Mouse (Mus musculus) inflammation-experienced regulatory T-cells, adult 6 months (primary cell): ENCODE data around the gene Tmem74b. TPM values are rescaled to one million over a fixed set of nuclear protein-coding genes. Genes with fewer than 3 reads are reported as not detected.
A peak's percentile ranks its signal among the peaks of the same experiment; 100 is the strongest.

Experiments used
- ATAC-seq: one replicate; pipeline ENCODE4 v1.8.0; 2017
- polyA plus RNA-seq, 3 experiments: library from polyadenylated mRNA; unstranded; fragments of 100-300 nt; shearing (Covaris generic); gene quantifications; one replicate each; pipeline ENCODE4 v1.2.1; 2017

The Tmem74b gene
- polyA plus RNA-seq, 3 experiments from 2014 or later = not detected

DNA sequence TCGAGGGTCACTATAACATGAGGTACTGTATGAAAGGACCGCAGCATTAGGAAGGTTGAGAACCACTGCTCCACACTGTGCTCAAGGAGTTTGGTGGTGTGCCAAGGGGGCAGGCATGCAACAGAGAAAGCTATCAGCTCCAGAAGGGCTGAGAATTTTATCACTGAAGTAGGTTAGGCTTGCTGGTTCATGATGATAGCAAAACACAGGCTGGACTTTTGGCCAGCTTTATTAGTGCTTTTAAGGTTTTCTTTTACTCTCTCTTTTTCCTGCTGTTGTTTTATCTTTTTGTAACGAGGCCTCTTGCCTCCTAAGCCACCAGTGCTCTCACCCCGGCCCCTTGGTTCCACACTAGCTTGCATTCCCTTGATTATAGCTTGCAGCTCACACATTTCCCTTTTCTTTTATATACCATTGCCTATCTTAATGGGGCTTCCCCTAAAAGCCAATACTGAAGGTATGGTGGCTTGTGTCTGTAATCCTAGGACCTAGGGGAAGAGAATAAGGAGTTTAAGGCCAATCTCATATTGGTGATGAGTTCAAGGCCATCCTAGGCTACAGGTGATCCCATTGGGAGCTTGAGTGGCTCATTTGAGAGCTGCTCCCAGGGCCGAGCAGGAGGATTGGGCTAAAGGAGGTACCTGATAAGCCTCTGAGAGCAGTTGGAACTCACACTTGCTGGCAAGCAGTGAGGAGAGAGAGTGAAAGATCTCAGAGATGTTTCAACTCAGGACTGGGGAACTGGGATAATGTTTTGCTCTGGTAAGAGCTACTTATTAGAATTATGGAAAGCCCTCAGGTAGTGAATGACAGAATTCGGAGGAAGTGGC, 41.3 kb downstream of the Tmem74b start:
- no peak for ATAC-seq

DNA sequence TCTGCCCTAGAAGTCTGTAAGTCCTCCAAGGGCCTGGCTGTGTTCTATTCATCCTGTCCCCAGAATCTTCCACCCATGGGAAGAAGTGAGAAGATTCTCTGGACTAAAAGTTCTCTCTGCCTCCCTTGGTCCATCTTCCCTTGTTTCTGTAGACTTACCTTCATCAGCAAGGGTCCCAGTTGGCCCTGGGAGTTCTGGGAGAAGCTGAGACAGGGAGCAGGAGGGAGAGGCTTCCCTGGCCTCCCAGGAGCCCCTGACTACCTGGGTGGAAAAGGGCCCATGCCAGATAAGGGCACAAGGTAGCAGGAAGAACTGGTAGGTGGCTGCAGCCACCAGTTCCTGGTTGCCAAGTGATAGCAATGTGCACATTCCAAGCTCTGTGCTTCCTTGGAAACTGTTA, 42.0 kb downstream of the Tmem74b start, which contains the start of gene Psmf1:
Gene Psmf1 (minus strand): TSS at position 342 of the 400 bp plus-strand sequence.
- ATAC-seq = no peak

DNA sequence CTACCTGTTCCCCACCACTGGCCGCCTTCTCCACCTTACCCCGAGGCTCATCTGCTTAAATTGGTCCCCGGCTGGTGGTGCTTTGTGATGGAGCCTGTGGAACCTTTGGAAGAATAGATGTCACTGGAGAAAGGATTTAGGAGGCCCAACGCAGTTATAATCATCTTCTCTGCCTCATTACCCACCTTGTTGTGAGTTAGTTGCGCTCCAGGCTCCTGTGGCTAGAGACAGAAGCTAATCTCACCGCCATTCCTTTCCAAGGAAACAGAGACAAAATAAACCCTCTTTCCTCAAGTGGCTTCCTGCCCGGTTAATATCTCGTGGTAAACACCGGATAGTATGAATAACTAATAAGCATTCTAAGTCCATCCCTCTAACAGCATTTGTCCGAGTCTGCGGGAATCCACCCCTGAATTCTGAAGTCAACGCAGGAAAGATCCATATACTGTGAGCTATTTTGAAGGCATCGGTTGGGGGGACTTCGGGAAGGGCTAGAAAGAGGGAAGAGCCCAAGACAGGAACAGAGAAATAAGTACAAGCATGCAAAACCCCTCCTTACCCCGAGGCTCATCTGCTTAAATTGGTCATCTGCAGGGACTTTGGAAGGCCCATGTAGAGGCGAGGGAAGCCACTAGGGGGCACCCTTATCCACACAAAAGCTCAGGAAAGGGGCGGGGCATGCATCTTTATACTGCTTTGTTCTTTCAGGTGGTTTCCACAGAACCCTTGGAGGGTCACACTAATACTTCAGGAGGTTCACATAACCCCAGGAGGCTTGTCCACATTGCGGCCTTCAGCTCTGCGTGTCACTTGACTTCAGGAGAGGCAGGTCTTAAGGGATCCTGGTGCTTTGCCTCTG, 46.3 kb downstream of the Tmem74b start:
- peak; percentile 71 for ATAC-seq

DNA sequence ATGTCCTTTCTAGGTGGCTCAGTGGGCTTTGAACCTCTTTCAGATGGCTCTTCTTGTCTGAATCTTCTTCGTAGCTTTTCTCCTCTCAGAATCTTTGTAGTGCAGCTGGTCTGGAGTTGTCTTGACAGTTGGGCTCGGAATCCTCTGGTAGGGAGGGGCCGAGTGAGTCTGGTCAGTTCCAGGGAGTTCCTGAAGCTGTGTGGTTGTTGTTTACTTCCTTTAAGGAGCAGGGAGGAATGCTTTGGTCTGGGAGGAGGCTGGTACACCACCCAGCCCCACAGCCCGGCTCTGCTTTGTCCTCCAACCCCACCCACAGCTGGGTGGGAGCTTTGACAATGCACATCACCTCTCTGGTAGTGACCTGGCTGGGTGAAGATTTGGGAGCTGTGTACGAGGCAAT, 49.5 kb downstream of the Tmem74b start:
- no peak for ATAC-seq

DNA sequence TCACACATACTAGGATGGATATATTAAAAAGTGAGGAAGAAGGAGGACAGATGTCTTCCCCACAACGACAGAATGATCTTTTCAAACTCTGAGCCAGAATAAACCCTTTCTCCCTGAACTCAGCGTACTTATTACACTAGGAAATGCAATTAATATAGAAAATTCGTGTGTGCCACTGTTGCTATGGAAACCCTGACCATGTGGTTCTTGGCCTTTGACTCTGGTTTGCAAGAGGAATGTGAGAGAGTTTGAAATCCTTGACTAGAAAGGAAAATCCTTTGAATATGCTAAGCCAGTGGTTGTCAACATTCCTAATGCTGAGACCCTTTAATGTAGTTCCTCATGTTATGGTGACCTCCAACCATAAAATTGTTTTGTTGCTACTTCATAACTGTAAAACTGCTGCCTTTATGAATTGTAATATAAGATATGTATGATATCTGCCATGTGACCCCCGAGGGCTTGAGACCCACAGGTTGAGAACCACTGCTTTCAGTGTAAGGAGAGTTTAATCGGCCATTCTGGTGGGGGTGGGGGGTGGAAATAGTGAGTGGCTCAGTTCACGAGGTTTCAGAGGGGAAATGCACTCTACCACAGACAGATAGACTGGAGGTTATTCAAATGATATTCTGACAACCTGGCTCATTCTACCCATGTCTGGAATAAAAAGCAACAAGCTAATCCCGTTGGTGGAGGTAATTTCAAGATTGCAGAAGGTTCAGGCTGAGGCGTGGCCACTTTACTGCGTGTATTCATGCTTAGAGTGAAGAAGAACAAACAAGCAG, 54.7 kb downstream of the Tmem74b start:
- no peak for ATAC-seq

DNA sequence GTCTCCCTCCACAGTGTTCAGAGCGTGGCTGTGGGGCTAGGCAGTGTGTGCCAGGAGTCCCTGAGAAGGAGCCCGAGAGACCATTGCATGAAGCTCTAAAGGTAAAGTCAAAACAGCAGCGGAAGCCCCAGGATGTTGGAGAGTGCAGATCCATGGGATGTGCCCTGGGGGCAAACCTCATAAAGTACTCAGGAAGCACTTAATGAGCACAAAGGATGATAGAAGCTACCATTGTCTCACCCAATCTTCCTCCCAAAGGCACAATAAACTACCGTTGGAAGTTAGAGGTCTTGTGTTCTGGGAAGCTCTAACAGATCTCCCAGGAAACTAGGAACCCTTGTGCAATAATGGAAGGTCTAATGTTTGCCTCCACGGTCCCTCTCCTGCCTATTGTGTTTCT, 55.6 kb downstream of the Tmem74b start:
- no peak for ATAC-seq

DNA sequence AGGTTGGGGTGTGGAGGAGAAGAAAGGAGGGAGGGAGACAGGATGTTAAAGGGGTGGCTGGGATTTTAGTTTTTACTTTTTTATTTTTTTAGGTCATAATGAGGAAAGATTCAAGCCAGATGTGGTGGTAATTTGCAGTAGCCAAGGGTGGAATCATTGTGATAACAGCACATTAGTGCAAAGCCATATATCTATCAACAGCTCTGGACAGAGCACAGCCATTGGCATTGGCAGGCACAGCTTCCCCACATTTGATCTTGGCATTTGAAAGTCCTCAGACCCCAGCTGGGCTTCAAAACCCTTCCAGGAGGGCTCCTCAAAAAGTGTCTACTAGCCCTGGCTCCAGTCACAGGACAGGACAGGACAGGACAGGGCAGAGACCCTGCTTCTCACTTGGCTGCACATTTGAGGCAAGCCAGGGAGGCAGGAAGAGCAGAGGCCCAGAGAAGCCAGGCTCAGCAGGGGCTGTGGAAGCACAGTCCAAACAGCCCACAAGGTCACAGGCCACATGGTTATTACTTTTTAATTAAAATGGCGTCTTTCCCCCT, 57.1 kb downstream of the Tmem74b start:
- ATAC-seq = no peak

Other genes with a start within 250 kb of the Tmem74b start
- not detected for gene 4921509C19Rik, start 225.9 kb upstream of the Tmem74b start, polyA plus RNA-seq
- gene Nsfl1c, start 207.8 kb upstream of the Tmem74b start, polyA plus RNA-seq = 100 to 1,000 TPM; 119 to 162 (median 150) TPM
- gene Fkbp1a, start 159.5 kb upstream of the Tmem74b start, polyA plus RNA-seq = 100 to 1,000 TPM; 214 to 399 (median 264) TPM
- gene Sdcbp2, start 129.4 kb upstream of the Tmem74b start, polyA plus RNA-seq = 100 to 1,000 TPM in 1 of 3 experiments, 10 to 100 TPM in 2; 81.9 to 119 (median 91.2) TPM
- not detected for gene Snph, start 69.4 kb upstream of the Tmem74b start, polyA plus RNA-seq
- not detected for gene Rad21l, start 33.5 kb upstream of the Tmem74b start, polyA plus RNA-seq
- gene Psmf1, start 42.2 kb downstream of the Tmem74b start, polyA plus RNA-seq = 10 to 100 TPM; 67.0 to 79.2 (median 76.2) TPM
- not detected for gene Rspo4, start 140.9 kb downstream of the Tmem74b start, polyA plus RNA-seq
- gene Angpt4, start 209.2 kb downstream of the Tmem74b start, polyA plus RNA-seq = not detected